Mouse (Mus musculus) midbrain, postnatal 0 days (tissue): ENCODE measurements around the gene Inpp4a. TPM values are rescaled to one million over a fixed set of nuclear protein-coding genes. Genes with fewer than 3 reads are reported as not detected.
A peak's percentile ranks its signal among the peaks of the same experiment; 100 is the strongest.

Source experiments
- ATAC-seq: fragments of 200-750 bp; cut with Nextera tagmentation; 2 replicates; pipeline ENCODE4 v1.8.0; 2017; ENCODE audit warnings: moderate number of reproducible peaks, mild to moderate bottlenecking, moderate TSS enrichment, moderate library complexity; ENCODE audit not compliant: low FRiP score
- DNase-seq: peaks from one replicate; pipeline ENCODE4 v3.0.0-alpha.2; 2015; ENCODE audit warnings: low spot score
- H3K27ac ChIP-seq: fragments of 300-500 bp; sonication (generic); 2 replicates; pipeline ENCODE4 v1.5.1; 2014; ENCODE audit warnings: low read depth, mild to moderate bottlenecking, low read length, mixed read lengths
- H3K27me3 ChIP-seq: fragments of 300-500 bp; sonication (generic); 2 replicates; pipeline ENCODE4 v1.6.1; 2014; ENCODE audit warnings: low read length, control low read depth, mixed read lengths; ENCODE audit not compliant: insufficient read depth
- H3K36me3 ChIP-seq: fragments of 300-500 bp; sonication (generic); 2 replicates; pipeline ENCODE4 v1.6.1; 2014; ENCODE audit warnings: low read length, control low read depth, mixed read lengths; ENCODE audit not compliant: insufficient read depth
- H3K4me1 ChIP-seq: fragments of 300-500 bp; sonication (generic); 2 replicates; pipeline ENCODE4 v1.6.1; 2014; ENCODE audit warnings: mild to moderate bottlenecking, control low read depth, antibody characterized with exemption, low read length, mixed read lengths; ENCODE audit not compliant: insufficient read depth
- H3K4me2 ChIP-seq: fragments of 300-500 bp; sonication (generic); 2 replicates; pipeline ENCODE4 v1.6.1; 2014; ENCODE audit warnings: low read depth, mild to moderate bottlenecking, low read length, mixed read lengths; ENCODE audit not compliant: poor library complexity, severe bottlenecking
- H3K4me3 ChIP-seq: fragments of 300-500 bp; sonication (generic); 2 replicates; pipeline ENCODE4 v1.5.1; 2014; ENCODE audit warnings: low read depth, mild to moderate bottlenecking, low read length, moderate library complexity
- H3K9ac ChIP-seq: fragments of 300-500 bp; sonication (generic); replicated peaks from 2 replicates; pipeline ENCODE4 v1.6.1; 2014; ENCODE audit warnings: mild to moderate bottlenecking, low read length, moderate library complexity, mixed read lengths; ENCODE audit not compliant: poor library complexity, severe bottlenecking
- H3K9me3 ChIP-seq: fragments of 300-500 bp; sonication (generic); 2 replicates; pipeline ENCODE4 v1.6.1; 2016; ENCODE audit warnings: low read length, control low read depth
- CTCF ChIP-seq: IDR thresholded peaks from 2 replicates; pipeline ENCODE4 v1.5.1; 2016; ENCODE audit warnings: antibody characterized with exemption, mild to moderate bottlenecking
- WGBS: fragments of 180-500 bp; shearing (Covaris S2); extraction: QIAGEN DNeasy Blood & Tissue Kit; methylation state at CpG from one replicate; pipeline ENCODE4 v1.1.7; 2014; 5-methylcytosine and 5-hydroxymethylcytosine counted together
- polyA plus RNA-seq: library from polyadenylated mRNA; unstranded; fragments of >200 nt; fragmentation: Nextera tagmentation; extraction: Ambion mirVana; gene quantifications from 2 replicates; pipeline ENCODE4 v1.2.1, GENCODE M21; 2015
- total RNA-seq: library from RNA; depleted of rRNA; stranded (reverse); fragments of >200 nt; gene quantifications from 2 replicates; pipeline ENCODE4 v1.2.3, GENCODE M21; 2014

The Inpp4a gene
- total and polyA plus RNA-seq, 2 experiments from 2014 or later, result 48.8 to 85.8 TPM

DNA sequence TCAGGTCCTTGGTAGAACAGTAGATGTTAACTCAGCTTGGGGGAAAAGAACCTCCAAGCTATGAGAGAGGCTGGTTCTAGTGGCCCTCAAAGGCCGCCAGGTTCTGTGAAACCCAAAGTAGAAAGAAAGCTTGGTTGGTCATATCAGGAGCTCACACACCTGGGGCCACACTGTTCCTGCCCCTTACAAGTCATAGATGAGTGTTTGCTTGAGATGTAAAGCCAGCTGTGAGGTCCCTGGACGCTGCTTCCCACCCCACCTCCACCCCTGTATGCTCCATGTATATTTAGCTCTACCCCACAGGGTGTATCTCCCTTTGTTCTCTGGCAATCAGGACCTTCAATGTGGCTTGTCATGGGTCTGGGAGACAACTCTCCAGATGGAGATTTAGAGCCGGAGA lies 109.0 kb downstream of the Inpp4a start:
- 77% methylated on average over 3 of the region's 3 CpGs for WGBS
- TF ChIP-seq CTCF, result no peak
- Histone ChIP-seq H3K4me3 (no peak overlapping the region), H3K27me3 (no peaks in the 10 kb centered on the region), H3K27ac (no peak overlapping the region), H3K9me3 (no peaks in the 10 kb centered on the region), H3K9ac (no peak overlapping the region), H3K4me1 (no peaks in the 10 kb centered on the region), H3K36me3 (peaks cover 9% of the 10 kb centered on the region; the same call in 1 of the 2 replicates), H3K4me2 (no peak overlapping the region)
- ATAC-seq, result no peak
- DNase-seq, result no peak

- Histone ChIP-seq H3K4me1 (no peaks in the 10 kb centered on the region), H3K4me3 (no peak overlapping the region), H3K36me3 (peaks cover 9% of the 10 kb centered on the region; the same call in 1 of the 2 replicates), H3K9me3 (no peaks in the 10 kb centered on the region), H3K27me3 (no peaks in the 10 kb centered on the region), H3K9ac (no peak overlapping the region), H3K27ac (no peak overlapping the region), H3K4me2 (no peak overlapping the region)
- ATAC-seq, result no peak
- TF ChIP-seq CTCF, result no peak
- no peak for DNase-seq
Measured at GRCm38 (mm10) chr1:37409647-37410046, 110.0 kb downstream of the Inpp4a start.

DNA sequence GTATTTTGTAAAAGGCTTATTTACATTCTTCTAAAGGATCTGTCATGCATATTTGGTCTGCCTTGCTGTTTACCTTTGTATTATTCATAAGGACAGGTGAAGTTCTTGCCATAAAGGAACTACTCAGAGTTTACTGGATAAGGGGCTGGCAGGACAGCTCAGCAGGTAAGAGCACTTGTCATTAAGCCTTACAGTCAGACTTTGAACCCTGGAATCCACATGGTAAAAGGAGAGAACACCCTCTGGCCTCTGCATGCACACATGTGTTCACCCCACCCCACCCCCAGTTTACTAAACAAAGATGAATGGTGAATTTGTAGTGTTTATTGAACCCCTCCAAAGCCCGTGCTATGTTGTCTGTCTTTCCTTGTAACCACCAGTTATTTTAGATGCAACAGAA lies 115.7 kb downstream of the Inpp4a start:
- DNase-seq, result no peak
- Histone ChIP-seq H3K4me2 (no peak overlapping the region), H3K9me3 (no peaks in the 10 kb centered on the region), H3K36me3 (peaks cover 16% of the 10 kb centered on the region), H3K9ac (no peak overlapping the region), H3K27me3 (no peaks in the 10 kb centered on the region), H3K4me1 (no peaks in the 10 kb centered on the region), H3K4me3 (no peak overlapping the region), H3K27ac (no peak overlapping the region)
- no peak for TF ChIP-seq CTCF
- no peak for ATAC-seq
- 86% methylated on average over 1 of the region's 1 CpGs for WGBS

GRCm38 (mm10) chr1:37419420-37419819 lies 119.8 kb downstream of the Inpp4a start:
- DNase-seq (peak; percentile 55), ATAC-seq (peak; percentile 84)
- H3K9me3 ChIP-seq, result 0 out of 2 replicates have a peak, but pooled peaks cover 4% of the 10 kb centered on the region
- H3K36me3 ChIP-seq, result peaks cover 16% of the 10 kb centered on the region
- TF ChIP-seq CTCF, result peak; percentile 98
- no peak overlapping the region for H3K4me3 ChIP-seq
- no peaks in the 10 kb centered on the region for H3K27me3 ChIP-seq
- H3K9ac ChIP-seq, result no peak overlapping the region
- WGBS, result 96% methylated on average over 1 of the region's 1 CpGs
- H3K4me2 ChIP-seq, result no peak overlapping the region
- H3K4me1 ChIP-seq, result no peaks in the 10 kb centered on the region
- H3K27ac ChIP-seq, result no peak overlapping the region

DNA sequence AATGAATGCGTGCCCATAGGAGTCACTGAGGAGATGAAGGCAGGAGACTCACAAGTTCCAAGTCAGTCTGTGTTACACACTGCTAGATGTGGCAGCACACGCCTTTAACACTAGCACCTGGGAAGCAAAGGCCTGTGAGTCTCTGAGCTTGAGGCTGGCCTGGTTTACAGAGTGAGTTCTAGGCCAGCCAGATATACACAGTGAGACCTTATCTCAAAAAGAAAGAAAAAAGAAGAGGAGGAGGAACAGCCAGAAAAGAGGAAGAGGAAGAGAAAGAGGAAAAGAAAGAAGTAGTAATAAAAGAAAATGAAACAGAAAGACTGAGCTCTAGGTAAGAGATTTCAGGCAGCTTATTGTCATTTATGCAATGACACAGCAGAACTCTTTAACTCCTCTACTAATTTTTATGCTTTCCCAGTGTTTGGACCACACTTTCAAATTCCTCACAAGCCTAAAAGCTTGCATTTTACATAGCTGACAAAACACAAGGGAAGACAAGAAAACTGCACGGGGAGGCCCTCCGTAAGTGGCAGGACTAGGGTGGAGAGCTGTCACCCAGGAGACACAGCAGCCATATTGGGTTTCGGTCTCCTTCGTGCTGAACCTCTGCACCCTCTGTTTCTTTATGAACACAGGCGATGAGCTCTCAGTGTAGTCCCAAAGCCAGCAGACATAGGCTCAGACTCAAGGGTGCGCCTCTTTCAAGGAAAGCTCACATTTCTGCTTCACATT lies 127.6 kb downstream of the Inpp4a start:
- Histone ChIP-seq H3K9me3 (0 out of 2 replicates have a peak, but pooled peaks cover 4% of the 10 kb centered on the region), H3K9ac (no peak overlapping the region), H3K4me1 (peaks cover 17% of the 10 kb centered on the region), H3K4me3 (no peak overlapping the region), H3K27ac (no peak overlapping the region), H3K36me3 (peaks cover 13% of the 10 kb centered on the region; the same call in 1 of the 2 replicates), H3K4me2 (no peak overlapping the region), H3K27me3 (no peaks in the 10 kb centered on the region)
- ATAC-seq (no peak), DNase-seq (no peak)
- no peak for TF ChIP-seq CTCF
- 97% methylated on average over 8 of the region's 8 CpGs for WGBS

- Histone ChIP-seq H3K4me3 (peak overlapping the region; percentile 95), H3K4me2 (peak overlapping the region; percentile 79), H3K4me1 (peaks cover 20% of the 10 kb centered on the region), H3K36me3 (peaks cover 26% of the 10 kb centered on the region), H3K27me3 (no peaks in the 10 kb centered on the region), H3K9ac (no peak overlapping the region), H3K9me3 (0 out of 2 replicates have a peak, but pooled peaks cover 4% of the 10 kb centered on the region), H3K27ac (no peak overlapping the region; the same call in 1 of the 2 replicates)
- no peak for TF ChIP-seq CTCF
- 77% methylated on average over 2 of the region's 2 CpGs for WGBS
- ATAC-seq, result no peak
- DNase-seq, result no peak
Measured at GRCm38 (mm10) chr1:37428911-37429310, 129.2 kb downstream of the Inpp4a start.
